Mouse (Mus musculus): ENCODE measurements at regions not wholly inside any gene's neighbourhood (a gene's known extent, or its start where the extent isn't known, plus 50 kb on each side); places are given as distances from the start of the nearest gene placed in this dataset.
"Not testable (repeated sequence)": the region's sequence is repeated elsewhere in the genome, so short reads cannot be mapped to it uniquely, and the experiment has no call there.

GRCm38 (mm10) chr15:8767624-8768571, 57.3 kb upstream of the Slc1a3 start:
- DNase-seq (ENCODE audit: extremely low spot score, low read depth, low spot score): no peak

GRCm38 (mm10) chr15:8766208-8766607, 55.6 kb upstream of the Slc1a3 start:
- DNase-seq (ENCODE audit: extremely low spot score, low read depth, low spot score): not testable (repeated sequence)

GRCm38 (mm10) chr15:8761741-8762271, 51.2 kb upstream of the Slc1a3 start:
- DNase-seq (ENCODE audit: extremely low spot score, low read depth, low spot score): no peak

DNA sequence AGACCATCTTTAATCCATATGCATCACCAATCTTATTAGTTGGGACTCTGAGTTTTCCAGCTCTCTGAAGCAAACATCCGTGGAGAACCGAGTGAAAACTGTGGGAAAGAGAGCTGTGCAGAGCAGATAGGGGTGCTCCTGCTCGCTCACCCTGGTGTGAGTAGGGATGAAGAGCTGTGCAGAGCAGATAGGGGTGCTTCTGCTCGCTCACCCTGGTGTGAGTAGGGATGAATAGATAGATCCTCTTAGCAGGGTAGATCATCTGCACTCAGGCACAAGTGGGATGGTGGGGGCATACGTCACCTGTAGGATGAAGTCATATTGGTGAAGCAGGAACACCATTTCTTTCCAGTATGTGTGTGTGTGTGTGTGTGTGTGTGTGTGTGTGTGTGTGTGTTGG, 50.6 kb upstream of the Slc1a3 start:
- DNase-seq (ENCODE audit: extremely low spot score, low read depth, low spot score): no peak
